Mouse (Mus musculus): ENCODE measurements around the gene Hnrnph1. TPM values are rescaled to one million over a fixed set of nuclear protein-coding genes. Genes with fewer than 3 reads are reported as not detected.
A peak's percentile ranks its signal among the peaks of the same experiment; 100 is the strongest.

Gene Hnrnph1
- polyA plus RNA-seq, 1 experiment from 2014 or later: 395 TPM

- ATAC-seq (ENCODE audit: insufficient number of reproducible peaks, low FRiP score, low TSS enrichment, low read depth): no peak
- Histone ChIP-seq H3K4me2 (no peak overlapping the region), H3K9me3 (no peaks in the 10 kb centered on the region), H3K27me3 (no peaks in the 10 kb centered on the region), H3K4me1 (no peaks in the 10 kb centered on the region), H3K4me3 (no peak overlapping the region), H3K27ac (no peak overlapping the region; the same call in 1 of the 2 replicates), H3K36me3 (peaks cover 77% of the 10 kb centered on the region), H3K9ac (no peak overlapping the region)
- WGBS: 79% methylated on average over 4 of the region's 4 CpGs
Measured at GRCm38 (mm10) chr11:50391272-50391960, 14.6 kb downstream of the Hnrnph1 start.

GRCm38 (mm10) chr11:50393306-50393705 is 16.5 kb downstream of the Hnrnph1 start:
- H3K4me1 ChIP-seq: no peaks in the 10 kb centered on the region
- ATAC-seq (ENCODE audit: insufficient number of reproducible peaks, low FRiP score, low TSS enrichment, low read depth): no peak
- no peak overlapping the region for H3K4me2 ChIP-seq
- H3K27ac ChIP-seq: no peak overlapping the region
- no peaks in the 10 kb centered on the region for H3K9me3 ChIP-seq
- peaks cover 78% of the 10 kb centered on the region for H3K36me3 ChIP-seq
- no peak overlapping the region for H3K4me3 ChIP-seq
- no peaks in the 10 kb centered on the region for H3K27me3 ChIP-seq
- no peak overlapping the region for H3K9ac ChIP-seq
- 85% methylated on average over 6 of the region's 6 CpGs for WGBS

DNA sequence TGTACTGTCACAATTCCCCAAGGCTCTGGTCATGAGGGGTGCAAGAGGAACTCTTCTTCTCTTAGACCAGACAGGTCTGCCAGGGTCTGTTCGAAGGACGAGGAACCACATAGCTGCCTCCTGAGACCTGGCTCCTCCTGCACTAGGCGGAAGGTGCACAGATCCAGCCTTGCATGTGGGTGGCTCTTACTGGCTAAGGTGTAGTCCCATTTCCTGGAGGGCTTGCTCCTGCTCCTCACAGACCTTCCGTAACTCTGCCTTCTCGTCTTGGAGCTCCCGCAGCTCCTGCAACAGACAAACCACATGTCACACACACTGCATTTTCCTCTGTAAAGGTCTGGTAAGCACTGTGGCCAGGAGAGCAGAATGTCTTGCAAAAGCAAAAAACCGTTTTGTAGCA is 17.9 kb downstream of the Hnrnph1 start:
- H3K9ac ChIP-seq: no peak overlapping the region
- no peaks in the 10 kb centered on the region for H3K27me3 ChIP-seq
- peaks cover 72% of the 10 kb centered on the region for H3K36me3 ChIP-seq
- H3K27ac ChIP-seq: no peak overlapping the region
- 91% methylated on average over 7 of the region's 7 CpGs for WGBS
- no peak overlapping the region for H3K4me2 ChIP-seq
- no peaks in the 10 kb centered on the region for H3K4me1 ChIP-seq
- no peaks in the 10 kb centered on the region for H3K9me3 ChIP-seq
- ATAC-seq (ENCODE audit: insufficient number of reproducible peaks, low FRiP score, low TSS enrichment, low read depth): no peak
- no peak overlapping the region for H3K4me3 ChIP-seq

DNA sequence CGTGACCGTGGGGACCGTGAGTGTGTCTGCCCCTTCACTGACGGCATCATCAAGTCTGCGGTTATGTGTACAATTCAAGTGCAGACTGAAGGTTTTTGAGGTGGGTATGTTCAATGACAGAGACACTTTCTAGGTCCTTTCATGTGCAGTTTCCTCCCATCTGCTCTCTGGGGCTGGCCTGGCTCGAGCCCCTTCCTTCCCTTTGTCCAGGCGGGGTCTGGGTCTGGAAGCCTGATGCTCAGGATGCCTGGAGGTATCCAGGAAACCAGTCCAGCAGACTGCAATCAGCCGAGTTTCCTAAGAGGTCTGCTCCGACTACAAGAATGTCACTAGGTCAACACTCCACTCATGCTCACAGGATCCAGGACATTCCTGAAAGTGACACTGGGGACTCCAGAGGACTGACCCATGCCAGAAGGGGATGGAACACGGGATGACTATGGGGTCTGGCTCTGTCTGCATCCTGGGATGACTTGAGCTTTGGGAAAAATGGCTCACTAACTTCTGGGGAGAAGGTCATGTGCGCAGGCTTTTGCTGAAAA is 20.0 kb downstream of the Hnrnph1 start:
- Histone ChIP-seq H3K4me1 (no peaks in the 10 kb centered on the region), H3K4me2 (no peak overlapping the region), H3K9ac (no peak overlapping the region), H3K27me3 (no peaks in the 10 kb centered on the region), H3K4me3 (no peak overlapping the region), H3K9me3 (no peaks in the 10 kb centered on the region), H3K27ac (no peak overlapping the region), H3K36me3 (peaks cover 82% of the 10 kb centered on the region)
- no peak for ATAC-seq (ENCODE audit: insufficient number of reproducible peaks, low FRiP score, low TSS enrichment, low read depth)
- 80% methylated on average over 11 of the region's 11 CpGs for WGBS

- Histone ChIP-seq H3K9me3 (no peaks in the 10 kb centered on the region), H3K36me3 (peaks cover 82% of the 10 kb centered on the region), H3K27ac (no peak overlapping the region), H3K4me3 (no peak overlapping the region), H3K4me1 (no peaks in the 10 kb centered on the region), H3K4me2 (no peak overlapping the region), H3K9ac (no peak overlapping the region), H3K27me3 (no peaks in the 10 kb centered on the region)
- no peak for ATAC-seq (ENCODE audit: insufficient number of reproducible peaks, low FRiP score, low TSS enrichment, low read depth)
- WGBS: 81% methylated on average over 9 of the region's 9 CpGs
Measured at GRCm38 (mm10) chr11:50397316-50397715, 20.5 kb downstream of the Hnrnph1 start.

- Histone ChIP-seq H3K27me3 (no peaks in the 10 kb centered on the region), H3K27ac (no peak overlapping the region), H3K4me3 (no peak overlapping the region), H3K4me2 (no peak overlapping the region), H3K9ac (no peak overlapping the region), H3K4me1 (no peaks in the 10 kb centered on the region), H3K9me3 (no peaks in the 10 kb centered on the region), H3K36me3 (peaks cover 83% of the 10 kb centered on the region)
- no peak for ATAC-seq (ENCODE audit: insufficient number of reproducible peaks, low FRiP score, low TSS enrichment, low read depth)
- WGBS: 77% methylated on average over 13 of the region's 13 CpGs
Measured at GRCm38 (mm10) chr11:50398803-50399202, 22.0 kb downstream of the Hnrnph1 start.

DNA sequence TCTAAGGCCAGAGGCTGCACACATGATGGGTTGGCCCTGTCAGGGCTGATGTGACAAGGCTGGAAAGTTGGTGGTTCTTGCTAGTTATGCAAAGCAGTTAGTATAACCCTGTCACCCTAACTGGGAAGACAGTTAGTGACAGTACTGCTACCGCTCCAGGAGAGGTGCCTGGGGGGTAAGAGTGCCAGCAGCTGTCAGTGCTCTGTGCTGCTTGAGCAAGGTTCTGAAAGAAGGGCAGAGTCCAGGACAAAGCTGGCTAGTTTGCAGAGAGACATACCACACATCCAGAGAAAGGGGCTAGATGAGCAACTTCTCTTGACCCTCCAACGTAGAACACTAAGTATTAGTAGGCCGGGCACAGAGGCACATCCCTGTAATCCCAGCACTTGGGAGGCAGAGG is 25.7 kb downstream of the Hnrnph1 start:
- WGBS: 91% methylated on average over 3 of the region's 3 CpGs
- Histone ChIP-seq H3K4me3 (no peak overlapping the region), H3K4me2 (no peak overlapping the region), H3K4me1 (no peaks in the 10 kb centered on the region), H3K9me3 (no peaks in the 10 kb centered on the region), H3K9ac (no peak overlapping the region), H3K27me3 (no peaks in the 10 kb centered on the region), H3K27ac (no peak overlapping the region), H3K36me3 (peaks cover 69% of the 10 kb centered on the region)
- no peak for ATAC-seq (ENCODE audit: insufficient number of reproducible peaks, low FRiP score, low TSS enrichment, low read depth)

DNA sequence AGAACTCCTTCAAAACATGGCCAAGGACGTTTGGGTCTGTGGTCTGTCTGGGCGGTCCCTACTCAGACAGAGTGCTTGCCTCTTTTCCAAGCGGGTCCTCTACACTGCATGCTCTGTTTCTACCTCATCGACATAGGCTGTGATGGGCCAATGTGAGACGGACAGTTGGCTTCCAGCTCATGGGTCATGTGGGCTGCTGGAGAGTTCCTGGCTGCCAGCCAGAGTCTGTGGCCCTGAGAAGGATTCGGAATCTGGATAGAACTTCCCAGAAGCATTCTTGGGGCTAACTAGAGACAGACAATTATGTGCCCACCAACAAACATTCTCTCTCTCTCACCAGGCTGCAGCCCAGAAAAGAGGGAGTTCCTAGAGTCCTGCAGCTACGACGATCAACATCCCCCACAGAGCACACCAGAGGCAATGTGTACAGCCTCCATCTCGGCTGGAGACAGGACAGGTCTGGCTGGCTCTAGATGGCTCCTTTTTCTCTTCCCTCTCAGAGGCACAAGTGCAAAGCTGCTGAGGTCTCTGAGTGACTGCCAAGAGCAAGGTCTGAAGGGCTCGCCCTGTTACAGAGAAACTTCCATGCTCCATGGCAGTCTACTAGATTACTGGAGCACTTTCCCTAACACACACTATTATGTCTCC is 26.7 kb downstream of the Hnrnph1 start:
- Histone ChIP-seq H3K4me1 (no peaks in the 10 kb centered on the region), H3K36me3 (peaks cover 63% of the 10 kb centered on the region), H3K27me3 (no peaks in the 10 kb centered on the region), H3K4me2 (no peak overlapping the region), H3K9me3 (no peaks in the 10 kb centered on the region), H3K4me3 (no peak overlapping the region), H3K9ac (no peak overlapping the region), H3K27ac (no peak overlapping the region)
- ATAC-seq (ENCODE audit: insufficient number of reproducible peaks, low FRiP score, low TSS enrichment, low read depth): no peak
- WGBS: 71% methylated on average over 10 of the region's 10 CpGs

DNA sequence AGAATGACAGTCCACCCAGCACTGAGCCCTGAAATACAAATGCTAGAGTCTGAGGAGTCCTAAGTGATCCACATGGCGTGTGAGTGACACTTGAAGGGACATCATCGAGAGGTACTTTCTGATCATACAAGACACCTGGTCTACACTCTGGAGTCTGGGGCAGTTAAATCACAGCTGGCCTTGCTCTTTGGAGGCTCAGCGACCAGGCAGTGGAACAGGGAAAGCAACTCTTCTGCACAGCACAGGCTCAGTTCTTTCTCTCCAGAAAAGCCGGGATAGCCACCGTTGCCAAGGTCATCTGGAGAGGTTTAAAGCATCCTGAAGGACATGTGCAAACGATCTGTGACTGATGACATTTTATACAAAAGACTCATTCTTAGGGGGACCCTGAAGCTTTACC is 30.4 kb downstream of the Hnrnph1 start:
- no peaks in the 10 kb centered on the region for H3K9me3 ChIP-seq
- 75% methylated on average over 6 of the region's 6 CpGs for WGBS
- H3K36me3 ChIP-seq: peaks cover 66% of the 10 kb centered on the region
- H3K27me3 ChIP-seq: no peaks in the 10 kb centered on the region
- H3K4me3 ChIP-seq: no peak overlapping the region
- no peak overlapping the region for H3K27ac ChIP-seq
- no peaks in the 10 kb centered on the region for H3K4me1 ChIP-seq
- no peak overlapping the region for H3K9ac ChIP-seq
- no peak for ATAC-seq (ENCODE audit: insufficient number of reproducible peaks, low FRiP score, low TSS enrichment, low read depth)
- no peak overlapping the region for H3K4me2 ChIP-seq

DNA sequence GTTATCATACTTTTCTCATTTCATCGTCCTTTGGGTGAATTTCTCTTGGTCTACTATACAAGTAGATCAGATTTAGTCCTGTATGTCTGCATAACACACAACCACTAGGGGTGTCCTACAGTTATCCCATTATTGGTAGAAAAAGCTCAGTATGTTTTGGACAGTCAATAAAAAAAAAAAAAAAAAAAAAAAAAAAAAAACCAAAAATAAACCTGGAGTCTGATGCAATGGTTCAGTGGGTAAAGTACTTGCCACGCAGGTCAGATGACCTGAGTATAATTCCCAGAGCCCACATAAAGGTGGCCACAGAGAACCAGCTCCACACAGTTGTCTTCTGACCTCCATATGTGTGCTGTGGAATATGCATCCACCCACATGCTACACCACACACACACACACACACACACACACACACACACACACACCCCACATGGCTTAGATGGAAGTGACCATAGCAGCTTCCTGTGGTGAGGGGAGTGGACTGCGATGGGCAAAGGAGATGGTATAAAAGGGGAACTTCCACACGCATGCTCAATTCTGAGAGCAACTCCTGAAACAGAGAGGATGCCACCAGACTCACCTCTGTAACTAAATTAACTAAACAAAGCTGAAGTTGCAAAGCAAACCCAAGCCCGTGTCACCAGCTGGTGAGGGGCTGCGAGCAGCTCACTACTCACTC is 38.9 kb downstream of the Hnrnph1 start:
- Histone ChIP-seq H3K4me3 (no peak overlapping the region), H3K9ac (no peak overlapping the region), H3K36me3 (peaks cover 51% of the 10 kb centered on the region), H3K9me3 (no peaks in the 10 kb centered on the region), H3K4me2 (no peak overlapping the region), H3K4me1 (no peaks in the 10 kb centered on the region), H3K27ac (no peak overlapping the region), H3K27me3 (no peaks in the 10 kb centered on the region)
- no peak for ATAC-seq (ENCODE audit: insufficient number of reproducible peaks, low FRiP score, low TSS enrichment, low read depth)
- WGBS: 85% methylated on average over 6 of the region's 6 CpGs

DNA sequence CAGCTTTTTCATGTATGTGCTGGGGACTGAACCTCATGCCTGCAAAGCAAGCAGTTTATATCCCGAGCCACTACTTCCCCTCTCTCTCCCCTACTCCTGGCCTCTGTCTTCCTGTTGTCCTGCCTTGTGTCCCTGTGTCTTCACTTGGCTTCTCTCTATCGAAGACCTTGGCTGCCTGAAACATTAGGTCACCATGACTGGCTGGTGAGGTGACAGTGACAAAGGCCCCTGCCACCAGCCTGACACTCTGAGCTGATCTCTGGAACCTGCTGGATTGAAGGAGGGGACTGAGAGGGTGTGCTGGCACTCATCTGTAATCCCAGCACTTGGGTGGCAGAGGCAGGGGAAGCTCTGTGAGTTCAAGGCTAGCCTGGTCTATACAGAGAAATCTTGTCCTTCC is 41.1 kb downstream of the Hnrnph1 start:
- WGBS: 74% methylated on average over 2 of the region's 2 CpGs
- H3K36me3 ChIP-seq: peaks cover 41% of the 10 kb centered on the region

DNA sequence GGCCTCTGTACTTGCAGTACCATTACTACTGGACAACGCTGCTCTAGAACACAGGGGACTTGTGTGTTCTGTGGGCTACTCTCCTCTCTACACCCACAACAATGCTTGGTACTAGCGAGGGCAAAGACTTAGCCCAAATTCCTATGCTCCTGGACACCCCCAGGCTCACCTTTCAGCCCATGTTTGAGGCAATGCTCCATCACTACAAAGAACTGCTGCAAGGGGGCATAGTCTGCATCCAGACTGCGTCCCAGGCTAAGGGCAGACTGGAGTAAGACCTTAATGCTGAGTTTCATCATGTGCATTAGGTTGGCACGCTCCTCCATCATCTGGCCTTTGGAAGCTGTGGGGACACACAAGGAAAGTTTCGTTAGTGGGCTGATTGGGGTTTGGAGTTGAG is 44.7 kb downstream of the Hnrnph1 start:
- Histone ChIP-seq H3K27ac (0 out of 2 replicates have a peak overlapping the region, but pooled peaks have one; percentile 19), H3K27me3 (no peaks in the 10 kb centered on the region), H3K36me3 (peaks cover 27% of the 10 kb centered on the region), H3K4me2 (peak overlapping the region; percentile 60), H3K9me3 (no peaks in the 10 kb centered on the region), H3K4me1 (peaks cover 10% of the 10 kb centered on the region; the same call in 1 of the 2 replicates), H3K9ac (no peak overlapping the region), H3K4me3 (peak overlapping the region; percentile 38)
- 45% methylated on average over 5 of the region's 5 CpGs for WGBS
- ATAC-seq (ENCODE audit: insufficient number of reproducible peaks, low FRiP score, low TSS enrichment, low read depth): 0 out of 2 replicates have a peak, but pooled peaks have one; percentile 11

More for the DNA sequence above, 41.1 kb downstream of the Hnrnph1 start:
- H3K4me2 ChIP-seq: no peak overlapping the region
- H3K9me3 ChIP-seq: no peaks in the 10 kb centered on the region
- no peak for ATAC-seq (ENCODE audit: insufficient number of reproducible peaks, low FRiP score, low TSS enrichment, low read depth)
- peaks cover 10% of the 10 kb centered on the region; the same call in 1 of the 2 replicates for H3K4me1 ChIP-seq
- H3K27me3 ChIP-seq: no peaks in the 10 kb centered on the region
- H3K9ac ChIP-seq: no peak overlapping the region
- H3K4me3 ChIP-seq: no peak overlapping the region
- no peak overlapping the region for H3K27ac ChIP-seq

All from limb, embryonic 15.5 days (tissue).